Mouse (Mus musculus): ENCODE measurements at regions not wholly inside any gene's neighbourhood (a gene's known extent, or its start where the extent isn't known, plus 50 kb on each side); places are given as distances from the start of the nearest gene placed in this dataset.

DNA sequence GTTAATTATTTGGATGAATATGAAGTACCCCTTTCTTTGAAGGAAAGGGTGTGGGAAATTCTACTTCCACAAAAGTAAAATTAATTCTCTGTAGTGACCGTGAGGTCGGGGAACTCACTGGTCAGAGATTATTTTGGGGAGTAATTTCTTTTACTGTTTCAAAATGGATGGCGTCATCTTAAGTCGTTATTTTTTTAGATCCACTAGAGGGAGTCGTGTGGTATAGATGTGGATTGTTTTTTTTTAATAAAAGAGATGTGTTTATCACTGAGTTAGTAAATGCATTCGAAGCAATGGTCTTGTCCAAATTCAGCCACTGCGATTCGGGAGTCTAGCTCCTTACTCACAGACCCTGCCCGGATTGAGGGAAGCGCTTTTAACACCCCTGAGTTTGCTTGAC, 100.8 kb upstream of the Lsm14a start:
- no peak for DNase-seq

DNA sequence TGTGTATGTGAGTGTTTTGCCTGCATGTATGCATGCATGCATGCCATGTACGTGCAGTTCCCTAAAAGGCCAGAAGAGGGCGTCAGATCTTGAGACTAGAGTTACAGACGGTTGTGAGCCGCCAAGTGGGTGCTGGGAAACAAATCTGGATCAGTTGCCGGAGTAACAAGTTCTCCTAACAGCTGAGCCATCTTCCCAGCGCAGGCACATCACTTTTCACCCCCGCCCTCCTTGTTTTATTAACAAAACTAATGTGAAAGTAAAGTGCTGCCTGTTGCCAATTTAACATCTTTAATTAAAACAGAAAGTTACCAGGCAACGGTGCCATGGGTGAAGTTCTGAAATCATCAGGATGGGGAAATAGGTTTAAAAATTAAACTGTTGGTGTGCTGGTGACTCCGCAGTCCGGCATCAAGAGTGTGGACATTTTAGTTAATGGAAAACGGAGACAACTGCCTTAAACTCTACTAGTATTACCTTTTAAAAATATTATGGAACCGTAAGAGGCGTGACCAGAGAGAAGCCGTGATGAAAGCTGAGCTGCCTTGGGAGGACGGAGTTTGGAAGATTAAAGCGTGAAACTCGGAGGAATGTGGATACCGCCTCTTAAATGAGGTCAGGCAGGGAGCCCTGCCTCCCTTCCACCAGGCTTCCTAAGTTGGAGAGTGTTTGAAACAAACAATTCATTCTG, 91.9 kb upstream of the Lsm14a start:
- DNase-seq = peak; percentile 67

DNA sequence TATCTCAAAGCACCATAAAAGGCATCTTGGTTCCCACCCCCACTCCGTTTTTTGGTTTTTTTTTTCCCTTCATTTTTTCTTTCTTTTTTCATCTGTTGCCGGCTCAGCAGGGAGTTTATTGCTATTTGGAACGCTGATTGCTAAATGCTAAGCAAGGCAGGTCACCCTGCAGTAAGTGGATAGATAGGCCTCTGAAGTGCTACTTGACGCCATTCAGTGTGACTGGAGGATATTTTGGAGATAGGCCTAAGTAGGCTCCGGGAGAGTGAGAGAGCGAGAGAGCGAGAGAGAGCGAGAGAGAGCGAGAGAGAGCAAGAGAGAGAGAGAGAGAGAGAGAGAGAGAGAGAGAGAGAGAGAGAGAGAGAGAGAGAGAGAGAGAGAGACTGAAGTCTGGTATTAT, 90.3 kb upstream of the Lsm14a start:
- peak; percentile 75 for DNase-seq

DNA sequence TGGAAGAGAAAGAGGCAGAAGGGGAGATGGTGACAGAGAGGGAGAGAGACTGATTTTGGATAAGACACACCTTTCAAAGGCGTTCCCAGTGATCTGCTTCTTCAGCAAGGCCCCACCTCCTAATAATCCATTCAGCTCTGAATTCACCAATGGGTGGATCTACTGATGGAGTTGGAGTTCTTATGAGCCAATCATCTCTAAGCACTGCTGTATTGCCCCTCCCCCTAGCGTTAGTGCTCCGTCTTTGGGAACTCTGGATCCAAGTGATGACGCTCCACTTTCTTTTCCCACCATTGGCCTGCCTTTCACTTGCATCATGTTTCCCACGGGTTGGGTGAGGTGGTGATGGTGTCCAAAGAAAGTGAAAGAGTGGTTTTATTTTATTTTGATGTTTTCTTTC, 87.7 kb upstream of the Lsm14a start:
- peak; percentile 1 for DNase-seq

DNA sequence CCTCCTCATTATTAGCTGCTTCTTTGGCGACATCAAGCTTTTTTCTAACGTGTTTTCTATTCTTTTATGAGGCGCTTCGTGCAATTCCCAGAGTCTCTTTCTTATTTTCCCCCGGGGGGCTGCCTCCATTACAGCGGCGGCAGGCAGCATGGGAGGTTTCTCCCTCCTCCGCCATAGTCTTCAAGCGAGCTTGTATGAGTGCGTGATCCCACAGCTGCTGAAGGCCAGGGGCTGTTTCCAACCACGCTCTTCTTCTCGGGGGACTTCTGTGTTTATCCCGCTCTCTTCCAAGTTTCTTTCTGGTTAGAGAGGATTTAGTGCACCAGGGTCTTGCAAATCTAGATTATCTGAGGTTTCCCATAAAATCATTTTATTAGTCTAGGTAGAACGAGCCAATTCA, 77.9 kb upstream of the Lsm14a start:
- DNase-seq = no peak

DNA sequence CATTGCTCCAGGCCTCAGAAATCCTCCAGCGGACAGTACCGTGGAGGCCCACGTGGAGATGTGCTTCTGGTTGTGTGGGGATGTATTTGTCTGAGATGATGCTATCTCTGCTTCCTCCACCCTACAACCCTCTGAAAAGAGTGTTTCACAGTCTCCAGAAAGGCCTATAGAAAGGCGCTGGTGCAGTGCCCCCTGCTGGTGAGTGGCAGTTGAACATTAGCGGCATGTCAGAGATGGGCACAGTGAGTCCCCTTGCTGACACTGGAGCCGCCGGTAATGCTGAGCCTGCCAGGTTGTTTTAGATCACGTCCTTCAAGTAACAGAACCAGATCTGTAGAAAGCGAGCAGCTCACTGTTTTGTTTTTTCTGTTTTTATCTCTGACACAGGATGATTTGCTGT, 69.0 kb upstream of the Lsm14a start:
- DNase-seq = peak; percentile 38

DNA sequence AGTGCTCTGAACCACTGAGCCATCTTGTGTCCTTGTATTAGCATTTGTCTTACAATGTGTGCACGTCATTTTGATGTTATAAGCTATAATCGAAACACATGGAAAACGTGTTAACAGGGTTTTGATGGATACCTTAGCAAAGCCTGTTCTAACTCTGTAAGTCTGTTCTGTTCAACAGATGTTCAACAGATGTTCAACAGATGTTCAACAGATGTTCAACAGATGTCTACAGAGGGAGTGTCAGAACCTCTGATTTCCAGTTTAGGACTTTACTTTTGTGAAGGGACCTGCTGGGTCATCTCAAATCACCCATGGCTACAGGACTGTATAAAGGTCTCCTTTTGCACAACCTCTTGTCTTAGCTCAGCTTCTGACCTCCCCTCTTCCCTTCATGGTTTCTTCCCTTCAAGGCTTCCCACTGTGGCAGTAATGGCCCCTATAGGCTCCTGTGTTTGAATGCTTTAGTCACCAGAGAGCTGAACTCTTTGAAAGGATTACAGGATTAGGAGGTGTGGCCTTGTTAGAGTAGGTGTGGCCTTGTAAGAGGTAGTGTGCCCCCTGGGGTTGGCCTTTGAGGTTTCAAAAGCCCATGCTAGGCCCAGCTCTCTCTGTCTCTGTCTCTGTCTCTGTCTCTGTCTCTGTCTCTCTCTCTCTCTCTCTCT, 66.8 kb upstream of the Lsm14a start:
- DNase-seq = peak; percentile 47

DNA sequence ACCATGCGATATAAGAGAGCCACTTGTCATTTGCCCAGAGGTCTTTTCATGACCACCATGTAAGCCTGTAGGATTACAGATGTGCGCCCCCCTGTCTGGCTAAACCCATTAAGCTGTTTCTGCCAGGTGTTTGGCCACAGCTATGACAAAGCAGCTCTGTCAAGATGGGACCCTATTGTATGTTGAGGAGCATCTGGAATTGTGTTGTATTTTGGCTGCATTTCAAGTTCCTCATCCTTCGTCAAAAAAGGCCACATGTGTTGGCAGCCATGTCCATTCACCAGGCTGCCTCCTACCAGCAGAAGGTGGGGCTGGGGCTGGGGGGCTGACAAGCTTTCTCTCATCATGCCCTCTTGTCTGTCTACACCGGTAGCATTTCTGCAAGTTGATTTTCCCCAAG, 65.7 kb upstream of the Lsm14a start:
- DNase-seq = no peak

DNA sequence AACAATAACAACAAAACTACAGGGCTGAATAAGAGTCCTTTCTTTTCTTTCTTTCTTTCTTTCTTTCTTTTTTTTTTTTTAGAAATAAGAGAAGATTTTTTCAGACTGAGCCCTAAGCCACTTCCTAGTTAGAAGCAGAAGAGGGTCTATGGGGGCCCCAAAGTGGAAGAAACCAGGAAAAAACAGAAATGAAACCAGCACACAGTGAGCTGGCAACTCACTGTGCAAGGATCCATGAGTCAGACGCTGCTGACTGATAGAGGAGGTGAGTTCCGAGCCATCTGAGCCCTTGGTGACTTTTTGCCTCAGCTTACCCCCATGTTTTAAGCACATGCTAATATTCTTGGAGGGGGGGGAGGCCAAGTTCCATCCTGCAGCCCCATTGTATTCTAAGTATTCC, 55.2 kb upstream of the Lsm14a start:
- no peak for DNase-seq

DNA sequence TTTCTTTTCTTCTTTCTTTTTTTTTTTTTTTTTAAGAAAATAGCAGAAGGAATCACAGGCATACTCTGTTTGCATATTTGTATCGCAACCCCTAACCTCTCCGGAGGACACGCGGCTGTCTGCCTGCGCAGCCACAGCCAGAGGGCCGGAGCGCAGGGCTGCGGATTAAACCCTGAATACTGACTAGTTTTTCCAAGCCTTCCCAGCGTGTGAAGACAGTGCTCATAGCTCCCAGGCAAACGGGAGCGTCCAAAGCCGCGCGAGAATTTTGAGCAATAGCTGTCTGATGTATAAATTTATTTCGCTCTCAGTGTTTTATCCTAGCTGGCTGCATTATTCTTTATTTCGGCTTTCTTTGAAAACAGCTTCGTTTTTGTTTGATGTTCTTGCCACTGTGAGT, 51.1 kb upstream of the Lsm14a start:
- DNase-seq = no peak
